Mouse (Mus musculus) 3134 (cell line): ENCODE data around the gene Sptbn4.
"Not testable (repeated sequence)": the region's sequence is repeated elsewhere in the genome, so short reads cannot be mapped to it uniquely, and the experiment has no call there.

Experiments used
- DNase-seq: peaks from one replicate; pipeline ENCODE4 v3.0.0-alpha.2; 2011; ENCODE audit warnings: low spot score; ENCODE audit not compliant: insufficient read length; ENCODE audit errors: extremely low read depth

Sptbn4 gene

DNA sequence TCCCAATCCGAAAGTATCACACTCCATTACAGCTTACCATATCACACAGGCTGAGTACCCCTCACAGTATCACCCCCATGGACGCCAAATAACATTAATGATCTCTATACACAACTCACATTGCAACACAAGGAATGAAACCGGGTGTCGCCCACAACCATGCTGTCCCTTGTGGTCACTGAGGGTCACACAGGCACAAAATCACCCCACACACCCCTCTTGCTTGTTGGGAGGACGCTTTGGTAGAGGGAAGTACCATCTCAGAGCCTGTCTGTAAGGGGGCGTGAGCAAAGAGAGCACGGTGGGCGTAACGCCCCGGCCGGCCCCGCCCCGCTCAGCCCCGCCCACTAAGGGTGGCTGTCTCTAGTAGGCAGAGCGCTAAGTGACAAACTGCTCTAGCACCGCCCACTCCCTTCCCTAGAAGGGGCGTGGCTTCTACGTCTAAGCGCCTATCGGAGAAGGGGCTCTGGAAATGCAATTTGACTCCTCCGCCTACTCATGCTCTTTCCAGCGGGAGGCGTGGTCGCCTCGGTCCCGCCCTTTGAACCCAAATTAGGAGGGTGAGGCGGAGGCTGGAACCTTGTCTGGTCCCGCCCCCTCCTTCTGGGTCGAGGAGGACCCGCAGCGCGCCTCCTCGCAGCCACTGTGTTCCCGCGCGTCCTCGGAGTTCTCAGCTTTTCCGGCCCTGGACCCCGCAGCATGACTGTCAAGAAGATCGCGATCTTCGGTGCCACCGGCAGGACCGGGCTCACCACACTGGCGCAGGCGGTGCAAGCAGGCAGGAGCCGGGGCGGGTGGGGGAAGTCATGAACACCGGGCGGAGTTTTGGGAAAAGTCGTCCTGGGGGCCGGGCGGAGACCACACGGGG is at the start of gene Sptbn4, which contains the start of gene Blvrb:
Gene Sptbn4 (minus strand): TSS at position 268 of the 868 bp plus-strand sequence.
Gene Blvrb (plus strand): TSS at position 560 of the 868 bp plus-strand sequence.
- DNase-seq: peak; percentile 98

- DNase-seq: not testable (repeated sequence)
These were observed 47.3 kb upstream of the Sptbn4 start for GRCm38 (mm10) chr7:27494659-27495367.

DNA sequence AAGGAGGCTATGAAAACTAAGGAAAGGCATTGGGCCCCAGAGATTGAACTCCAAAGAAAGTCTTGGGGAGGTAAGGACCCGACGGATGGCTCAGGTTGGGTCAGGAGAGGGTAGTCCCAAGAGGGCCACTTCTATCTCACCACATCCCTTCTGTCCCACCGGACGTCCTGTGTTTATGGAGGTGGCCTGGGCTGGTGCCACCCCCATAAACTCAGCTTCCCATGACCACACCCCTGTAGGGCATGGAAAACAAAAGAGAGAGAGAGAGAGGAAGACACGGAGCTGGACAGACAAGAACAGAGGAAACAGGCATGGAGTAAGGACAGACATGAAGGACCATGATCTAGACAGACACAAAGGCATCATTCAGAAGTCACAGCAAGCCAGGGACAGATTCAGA is 46.0 kb upstream of the Sptbn4 start:
- DNase-seq: no peak

DNA sequence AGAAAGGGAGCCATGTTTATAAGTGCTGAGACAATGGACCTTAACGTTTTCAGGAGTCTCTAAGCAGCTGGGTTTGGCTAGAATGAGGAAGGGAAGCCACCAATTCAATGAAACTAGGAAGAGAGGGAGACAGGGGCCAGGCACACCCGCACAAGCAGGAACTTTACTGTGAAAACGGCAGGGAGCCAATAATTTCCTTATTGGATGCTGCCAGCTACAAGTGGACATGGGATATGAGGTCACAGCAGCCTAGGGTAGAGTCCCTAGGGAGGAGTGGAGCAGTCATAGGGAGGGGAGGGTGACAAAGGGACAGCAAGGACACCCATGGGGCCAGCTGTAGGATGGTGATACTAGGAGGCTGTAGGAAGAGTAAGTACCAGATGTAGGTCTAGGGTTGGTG is 45.5 kb upstream of the Sptbn4 start:
- no peak for DNase-seq

GRCm38 (mm10) chr7:27491856-27492255 is 44.4 kb upstream of the Sptbn4 start:
- DNase-seq: no peak

DNA sequence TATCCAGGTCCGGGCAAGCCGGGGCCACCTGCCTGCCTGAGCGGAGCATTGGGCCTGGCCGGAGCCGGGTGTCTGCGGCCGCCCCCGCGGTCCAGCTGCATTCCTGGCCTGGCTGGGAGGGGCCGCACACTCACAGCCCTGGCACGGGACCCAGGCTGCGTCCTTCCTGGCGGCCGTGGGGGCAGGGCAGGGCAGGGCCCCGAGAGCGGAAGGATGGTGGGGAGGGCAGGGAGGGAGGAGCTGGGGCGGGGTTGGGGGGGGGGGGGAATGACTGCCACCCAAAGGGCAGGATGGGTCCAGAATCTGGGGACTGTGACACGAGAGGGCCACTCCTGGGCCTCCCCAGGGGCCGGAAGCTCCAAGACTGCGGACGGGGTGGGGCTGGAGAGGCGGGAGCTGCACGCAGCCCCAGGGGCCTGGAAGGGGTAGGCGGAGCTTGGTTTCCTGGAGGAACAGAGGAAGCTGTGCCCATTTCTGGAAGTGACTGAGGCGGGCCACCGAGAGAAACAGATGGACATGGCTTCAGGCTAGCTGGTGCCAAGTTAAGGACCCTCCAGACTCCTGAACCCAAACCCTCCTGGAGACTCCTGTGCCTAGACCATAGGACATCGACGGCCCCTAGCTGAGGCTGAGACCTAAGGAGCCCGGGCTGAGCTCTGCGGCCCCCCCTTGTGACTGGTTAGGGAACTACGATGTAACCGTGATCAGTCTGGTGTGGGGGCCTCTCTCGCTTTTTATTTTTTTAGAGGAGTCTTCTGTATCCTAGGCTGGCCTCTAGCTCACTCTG is 43.2 kb upstream of the Sptbn4 start:
- peak; percentile 96 for DNase-seq

DNA sequence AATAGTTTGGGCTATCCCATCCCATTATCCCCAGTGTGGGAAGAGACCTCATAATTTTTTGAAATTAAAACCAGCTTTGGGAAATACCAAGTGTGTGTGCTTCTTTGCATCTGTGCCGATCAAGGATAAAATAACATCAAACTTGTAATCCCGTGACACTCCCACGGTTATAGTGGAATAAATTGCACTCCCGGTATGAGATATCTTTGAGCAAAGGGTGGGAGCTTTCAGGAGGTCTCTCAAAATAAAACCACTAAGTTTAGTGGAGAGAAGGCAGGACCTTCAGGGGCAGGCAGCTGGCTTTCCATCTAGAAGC is 42.7 kb upstream of the Sptbn4 start:
- DNase-seq: no peak

GRCm38 (mm10) chr7:27489270-27489869 is 41.9 kb upstream of the Sptbn4 start:
- DNase-seq: no peak

- DNase-seq: peak; percentile 68
These were observed 40.3 kb upstream of the Sptbn4 start for GRCm38 (mm10) chr7:27487740-27488268.

GRCm38 (mm10) chr7:27486770-27487697 is 39.5 kb upstream of the Sptbn4 start, which contains the start of gene Sertad1:
Sertad1 (plus strand) TSS chr7:27486910.
- peak; percentile 99 for DNase-seq

GRCm38 (mm10) chr7:27486102-27486769 is 38.8 kb upstream of the Sptbn4 start:
- DNase-seq: peak; percentile 45

DNA sequence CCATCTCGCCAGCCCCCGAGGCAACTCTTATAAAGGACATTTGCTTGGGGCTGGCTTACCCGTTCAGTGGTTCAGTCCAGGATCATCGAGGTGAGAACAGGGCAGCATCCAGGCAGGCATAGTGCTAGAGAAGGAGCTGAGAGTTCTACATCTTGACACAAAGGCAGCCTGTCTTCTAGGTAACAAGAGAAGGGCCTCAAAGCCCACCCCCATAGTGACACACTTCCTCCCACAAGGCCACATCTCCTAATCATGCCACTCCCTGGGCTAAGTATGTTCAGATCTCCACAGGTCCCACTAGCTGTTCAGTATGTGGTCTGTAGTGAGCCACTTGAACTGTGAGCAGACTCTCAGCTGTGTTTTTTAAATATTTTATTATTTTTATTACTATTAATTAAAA is 36.4 kb upstream of the Sptbn4 start:
- DNase-seq: no peak

DNA sequence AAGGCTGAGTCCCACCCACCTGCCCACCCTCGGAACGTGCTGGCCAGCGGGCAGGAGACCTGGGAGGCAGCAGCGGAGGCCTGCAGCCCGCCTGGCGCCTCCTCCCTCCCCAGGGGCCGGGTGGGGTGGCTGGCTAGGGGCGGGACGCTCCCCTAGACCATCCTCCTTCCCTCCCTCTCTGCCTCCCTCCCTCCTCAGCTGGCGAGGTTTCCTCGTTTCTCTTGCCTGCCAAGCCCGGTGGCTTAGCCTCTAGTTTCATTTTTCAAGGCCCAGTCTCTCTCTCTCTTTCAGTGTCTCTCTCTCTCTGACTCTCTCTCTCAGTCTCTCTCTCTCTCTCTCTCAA is 34.1 kb upstream of the Sptbn4 start:
- DNase-seq: peak; percentile 97

DNA sequence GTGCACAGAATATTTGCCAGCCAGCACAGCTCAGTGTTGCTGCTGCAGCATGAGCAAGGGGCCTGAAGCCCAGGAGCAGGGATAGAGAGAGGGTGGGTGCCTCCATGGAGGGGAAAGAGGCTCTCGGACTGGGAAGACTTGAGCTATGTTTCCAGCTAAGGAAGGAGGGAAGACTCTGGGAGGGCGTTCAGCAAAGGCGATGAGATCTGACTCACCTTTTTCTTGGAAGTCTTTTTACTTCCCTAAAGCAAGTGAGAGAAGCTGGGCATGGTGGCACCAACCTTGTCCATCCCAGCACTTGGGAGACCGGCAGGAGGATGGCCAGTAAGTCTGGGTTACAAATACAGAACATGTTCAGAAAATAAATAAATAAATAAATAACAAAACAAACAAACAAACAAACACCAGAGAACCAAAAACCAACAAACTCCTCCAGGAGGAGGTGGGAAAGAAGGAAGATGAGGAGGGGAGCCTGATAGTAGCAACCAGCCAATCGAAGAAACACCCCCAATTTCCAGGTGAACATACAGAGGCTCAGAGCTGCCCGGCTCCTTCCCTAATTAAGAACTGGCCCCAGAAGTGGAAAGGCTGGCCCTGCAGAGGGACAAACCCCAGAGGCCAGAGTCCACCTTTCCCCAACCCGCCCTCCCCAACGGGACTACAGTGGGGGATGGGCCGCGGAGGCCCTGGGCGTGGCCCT is 33.6 kb upstream of the Sptbn4 start:
- DNase-seq: no peak

- no peak for DNase-seq
These were observed 33.0 kb upstream of the Sptbn4 start for GRCm38 (mm10) chr7:27480506-27480905.

GRCm38 (mm10) chr7:27479750-27480149 is 32.3 kb upstream of the Sptbn4 start:
- no peak for DNase-seq

GRCm38 (mm10) chr7:27478561-27478960 is 31.1 kb upstream of the Sptbn4 start:
- DNase-seq: no peak

DNA sequence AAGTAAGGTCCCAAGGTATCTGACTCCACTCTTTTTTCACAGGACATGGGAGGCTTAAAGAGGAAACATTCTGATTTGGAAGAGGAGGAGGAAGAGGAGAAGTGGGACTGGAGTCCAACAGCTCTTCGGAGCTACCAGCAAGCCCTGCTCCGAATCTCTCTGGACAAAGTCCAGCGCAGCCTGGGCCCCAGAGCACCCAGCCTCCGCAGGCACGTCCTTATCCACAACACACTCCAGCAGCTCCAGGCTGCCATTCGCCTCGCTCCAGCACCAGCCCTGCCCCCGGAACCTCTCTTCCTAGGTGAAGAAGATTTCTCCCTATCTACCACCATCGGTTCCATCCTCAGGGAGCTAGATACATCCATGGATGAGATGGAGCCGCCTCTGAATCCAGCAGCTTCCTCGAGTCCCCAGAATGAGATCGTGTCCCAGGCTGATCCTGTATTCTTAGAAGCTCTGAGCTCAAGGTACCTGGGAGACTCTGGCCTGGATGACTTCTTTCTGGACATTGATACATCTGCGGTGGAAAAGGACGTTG is 28.7 kb upstream of the Sptbn4 start:
- no peak for DNase-seq
